Mouse (Mus musculus): Measurements from ENCODE around the gene B2m. TPM values are rescaled to one million over a fixed set of nuclear protein-coding genes. Genes with fewer than 3 reads are reported as not detected.

B2m gene
- total and polyA plus RNA-seq, 3 experiments = 108 to 1,161 (median 229) TPM

GRCm38 (mm10) chr2:122132618-122133017 lies 14.9 kb upstream of the B2m start (continued):
- TF ChIP-seq GABPA (IDR thresholded peaks at IDR 0.05; ENCODE audit: low read depth, low read length) = no peak
- TF ChIP-seq EP300 (IDR thresholded peaks at IDR 0.05; ENCODE audit: low read depth in 1 of 2, low read length in 2 of 2) = peak in 1 of 2 experiments; percentile 40; a peak in 2 of 4 replicates
- peak; percentile 23; the same call in 1 of the 2 replicates for TF ChIP-seq ELF1 (IDR thresholded peaks at IDR 0.05; ENCODE audit: low read depth, low read length)
- peak; percentile 44; the same call in 1 of the 2 replicates for TF ChIP-seq ETS1 (IDR thresholded peaks at IDR 0.05; ENCODE audit: low read depth, low read length)
- no peak for TF ChIP-seq ZNF384 (IDR thresholded peaks at IDR 0.05; ENCODE audit: low read depth, low read length)
- TF ChIP-seq JUND (IDR thresholded peaks at IDR 0.05; ENCODE audit: low read depth, low read length) = no peak
- TF ChIP-seq POLR2AphosphoS2 (IDR thresholded peaks at IDR 0.05; ENCODE audit: low read length) = no peak
- TF ChIP-seq BHLHE40 (IDR thresholded peaks at IDR 0.05; ENCODE audit: borderline replicate concordance, low read depth, low read length) = no peak

- H3K4me1 ChIP-seq (ENCODE audit: control insufficient read depth in 1 of 2, insufficient read depth in 2 of 2, low read length in 2 of 2) = peaks cover 18 to 24% of the 10 kb centered on the region in 2 experiments
- peaks cover 0 to 25% of the 10 kb centered on the region in 2 experiments; a peak in 2 of 4 replicates for H3K36me3 ChIP-seq (ENCODE audit: control insufficient read depth in 1 of 2, insufficient read depth in 2 of 2, low read length in 2 of 2)
- H3K9ac ChIP-seq (ENCODE audit: control insufficient read depth, low read depth, low read length, poor library complexity, severe bottlenecking) = no peak overlapping the region
- no peaks in the 10 kb centered on the region for H3K9me3 ChIP-seq (replicated peaks; ENCODE audit: insufficient read depth, low read length)
- no peak for TF ChIP-seq ZC3H11A (IDR thresholded peaks at IDR 0.05; ENCODE audit: low read depth, low read length)
- no peak; the same call in none of the 2 replicates for TF ChIP-seq MXI1 (IDR thresholded peaks at IDR 0.05; ENCODE audit: low read depth, low read length)
- peak; percentile 89 for TF ChIP-seq ETS1 (IDR thresholded peaks at IDR 0.05; ENCODE audit: low read depth, low read length)
- TF ChIP-seq BHLHE40 (IDR thresholded peaks at IDR 0.05; ENCODE audit: borderline replicate concordance, low read depth, low read length) = peak; percentile 40; the same call in 1 of the 2 replicates
- no peak for TF ChIP-seq NELFE (IDR thresholded peaks at IDR 0.05; ENCODE audit: low read depth, low read length)
- peak; percentile 86 for TF ChIP-seq SIN3A (IDR thresholded peaks at IDR 0.05; ENCODE audit: low read length)
- no peak for TF ChIP-seq MAX (IDR thresholded peaks at IDR 0.05; ENCODE audit: low read length)
- no peak for TF ChIP-seq CHD1 (IDR thresholded peaks at IDR 0.05; ENCODE audit: low read depth, low read length)
- peak; percentile 68 for TF ChIP-seq MYB (IDR thresholded peaks at IDR 0.05; ENCODE audit: low read depth, low read length)
- no peak for TF ChIP-seq NRF1 (IDR thresholded peaks at IDR 0.05; ENCODE audit: insufficient read depth, low read depth, low read length, poor library complexity, severe bottlenecking)
- peak; percentile 86 to 88 for TF ChIP-seq EP300 (IDR thresholded peaks at IDR 0.05; ENCODE audit: low read depth in 1 of 2, low read length in 2 of 2)
- peak; percentile 94 for TF ChIP-seq RCOR1 (IDR thresholded peaks at IDR 0.05; ENCODE audit: low read depth, low read length)
- peak; percentile 92 for TF ChIP-seq TAL1 (IDR thresholded peaks at IDR 0.05; ENCODE audit: low read length)
- peak; percentile 58; the same call in 1 of the 2 replicates for TF ChIP-seq USF1 (IDR thresholded peaks at IDR 0.05; ENCODE audit: low read depth, low read length)
- no peak for TF ChIP-seq GABPA (IDR thresholded peaks at IDR 0.05; ENCODE audit: low read depth, low read length)
- no peak for TF ChIP-seq POLR2A (IDR thresholded peaks at IDR 0.05; ENCODE audit: control insufficient read depth in 1 of 2, insufficient read depth in 1 of 2, low read depth in 1 of 2, low read length in 2 of 2, poor library complexity in 1 of 2)
- TF ChIP-seq MAFK (IDR thresholded peaks at IDR 0.05; ENCODE audit: borderline replicate concordance, low read depth, low read length) = peak; percentile 45; the same call in 1 of the 2 replicates
- peak; percentile 92 for TF ChIP-seq TCF12 (IDR thresholded peaks at IDR 0.05; ENCODE audit: low read depth, low read length)
- TF ChIP-seq GATA1 (IDR thresholded peaks at IDR 0.05; ENCODE audit: low read depth, low read length) = peak; percentile 91
- no peak overlapping the region for H3K4me3 ChIP-seq (ENCODE audit: control insufficient read depth in 1 of 2, insufficient read depth in 1 of 2, low read depth in 2 of 2, low read length in 2 of 2)
- DNase-seq (ENCODE audit: low read depth, low spot score) = peak; percentile 87
- no peaks in the 10 kb centered on the region for H3K27me3 ChIP-seq (ENCODE audit: control insufficient read depth in 1 of 2, insufficient read depth in 2 of 2, low read length in 2 of 2)
- H3K27ac ChIP-seq (ENCODE audit: control insufficient read depth, low read depth, low read length) = peak overlapping the region; percentile 44
- H3K79me2 ChIP-seq (ENCODE audit: control insufficient read depth, insufficient read depth, low read length, poor library complexity) = no peaks in the 10 kb centered on the region
These were observed 9.5 kb upstream of the B2m start for GRCm38 (mm10) chr2:122137839-122138465.

Measured in MEL (cell line).